Mouse (Mus musculus) stomach, embryonic 16.5 days (tissue): ENCODE results near the gene Stx1b. TPM values are rescaled to one million over a fixed set of nuclear protein-coding genes. Genes with fewer than 3 reads are reported as not detected.
"Not testable (repeated sequence)": the region's sequence is repeated elsewhere in the genome, so short reads cannot be mapped to it uniquely, and the experiment has no call there.

ENCODE experiments used
- ATAC-seq: fragments of 200-750 bp; cut with Nextera tagmentation; 2 replicates; pipeline ENCODE4 v1.8.0; 2017; ENCODE audit warnings: moderate number of reproducible peaks, moderate TSS enrichment; ENCODE audit not compliant: insufficient read depth, low FRiP score
- H3K27ac ChIP-seq: fragments of 300-500 bp; sonication (generic); 2 replicates; pipeline ENCODE4 v1.5.1; 2014; ENCODE audit warnings: low read length
- H3K27me3 ChIP-seq: fragments of 300-500 bp; sonication (generic); 2 replicates; pipeline ENCODE4 v1.6.1; 2014; ENCODE audit warnings: low read length, control low read depth, mixed read lengths; ENCODE audit not compliant: control insufficient read depth, insufficient read depth
- H3K36me3 ChIP-seq: fragments of 300-500 bp; sonication (generic); 2 replicates; pipeline ENCODE4 v1.6.1; 2014; ENCODE audit warnings: low read length; ENCODE audit not compliant: control insufficient read depth, insufficient read depth
- H3K4me1 ChIP-seq: fragments of 300-500 bp; sonication (generic); 2 replicates; pipeline ENCODE4 v1.6.1; 2014; ENCODE audit warnings: low read length, control low read depth, mixed read lengths; ENCODE audit not compliant: control insufficient read depth, insufficient read depth
- H3K4me2 ChIP-seq: fragments of 300-500 bp; sonication (generic); 2 replicates; pipeline ENCODE4 v1.6.1; 2014; ENCODE audit warnings: low read depth, low read length, mixed read lengths
- H3K4me3 ChIP-seq: fragments of 300-500 bp; sonication (generic); replicated peaks from 2 replicates; pipeline ENCODE4 v1.5.1; 2014; ENCODE audit warnings: mild to moderate bottlenecking, low read length
- H3K9ac ChIP-seq: fragments of 300-500 bp; sonication (generic); 2 replicates; pipeline ENCODE4 v1.6.1; 2014; ENCODE audit warnings: low read length
- H3K9me3 ChIP-seq: fragments of 300-500 bp; sonication (generic); replicated peaks from 2 replicates; pipeline ENCODE4 v1.6.1; 2016; ENCODE audit warnings: low read length, control low read depth; ENCODE audit not compliant: control insufficient read depth
- WGBS: fragments of 180-500 bp; shearing (Covaris S2); extraction: QIAGEN DNeasy Blood & Tissue Kit; methylation state at CpG from one replicate; pipeline ENCODE4 v1.1.7; 2014; 5-methylcytosine and 5-hydroxymethylcytosine counted together
- polyA plus RNA-seq: library from polyadenylated mRNA; unstranded; fragments of >200 nt; fragmentation: Nextera tagmentation; extraction: Ambion mirVana; gene quantifications from 2 replicates; pipeline ENCODE4 v1.2.1, GENCODE M21; 2015

Gene Stx1b
- polyA plus RNA-seq, 1 experiment from 2014 or later, result 3.6 TPM

DNA sequence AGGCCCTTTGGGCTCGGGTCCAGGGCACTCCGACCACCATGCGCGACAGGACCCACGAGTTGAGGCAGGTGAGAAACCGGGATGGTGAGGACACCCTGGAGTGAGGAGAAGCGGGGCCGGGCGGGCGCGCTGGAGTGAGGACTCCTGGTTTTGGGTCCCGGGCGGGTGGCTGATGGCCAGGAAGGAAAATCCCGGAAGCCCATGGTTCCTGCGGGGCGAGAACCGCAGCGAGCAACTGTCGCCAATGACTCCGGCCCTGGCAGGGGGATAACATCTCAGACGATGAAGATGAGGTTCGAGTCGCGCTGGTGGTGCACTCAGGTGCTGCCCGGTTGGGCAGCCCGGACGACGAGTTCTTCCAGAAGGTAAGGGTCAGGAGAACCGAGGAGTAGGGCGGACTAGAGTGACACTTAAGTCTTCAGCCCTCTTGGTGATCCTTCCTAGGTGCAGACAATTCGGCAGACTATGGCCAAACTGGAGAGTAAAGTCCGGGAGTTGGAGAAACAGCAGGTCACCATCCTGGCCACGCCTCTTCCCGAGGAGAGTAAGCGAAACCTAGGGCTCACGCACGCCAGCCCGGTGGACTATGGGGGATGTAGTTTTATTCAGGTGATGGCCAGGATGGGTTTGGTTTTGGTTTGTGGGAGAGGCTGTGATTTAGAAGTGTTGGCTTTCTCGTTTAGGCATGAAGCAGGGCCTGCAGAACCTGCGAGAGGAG lies 17.8 kb upstream of the Stx1b start:
- under 1% methylated on average over 40 of the region's 40 CpGs for WGBS
- Histone ChIP-seq H3K9ac (peak overlapping the region; percentile 89), H3K27me3 (no peaks in the 10 kb centered on the region), H3K9me3 (no peaks in the 10 kb centered on the region), H3K27ac (peak overlapping the region; percentile 95), H3K4me1 (0 out of 2 replicates have a peak, but pooled peaks cover 3% of the 10 kb centered on the region), H3K4me3 (peak overlapping the region; percentile 93), H3K4me2 (peak overlapping the region; percentile 93), H3K36me3 (no peaks in the 10 kb centered on the region; the same call in 1 of the 2 replicates)
- peak; percentile 71 for ATAC-seq

DNA sequence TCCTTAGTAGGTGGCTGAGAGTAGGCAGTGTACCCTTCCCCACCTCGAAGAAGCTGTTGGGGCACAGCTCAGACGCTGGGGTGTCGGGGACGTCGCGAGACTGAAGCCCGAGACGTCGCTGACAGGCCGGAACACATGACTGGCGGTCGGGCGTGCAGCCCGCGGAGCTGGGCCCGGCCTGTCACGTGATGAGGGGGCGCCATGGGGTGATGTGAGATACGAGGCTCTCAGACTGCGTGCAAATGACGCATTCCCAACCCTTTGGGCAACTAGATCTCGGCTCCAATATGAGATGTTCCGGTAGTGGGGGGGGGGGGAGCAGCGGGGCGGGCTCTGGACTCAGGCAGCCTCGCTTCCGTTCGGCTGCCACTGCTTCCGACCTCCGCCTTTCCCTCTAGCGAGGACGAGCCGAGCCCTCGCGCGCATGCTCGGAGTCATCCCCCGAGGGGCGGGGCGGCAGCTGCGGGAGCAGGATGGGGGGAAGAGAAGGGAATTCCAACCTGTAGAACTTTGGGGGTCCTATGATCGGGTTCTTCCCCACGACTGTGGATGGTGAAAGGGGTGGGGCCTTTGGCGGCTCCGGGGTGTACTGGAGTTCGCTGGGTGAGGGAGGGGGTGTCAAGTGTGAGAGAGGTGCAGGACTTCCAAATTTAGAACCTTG lies 17.1 kb upstream of the Stx1b start:
- peak; percentile 92 for ATAC-seq
- H3K27me3 ChIP-seq, result no peaks in the 10 kb centered on the region

DNA sequence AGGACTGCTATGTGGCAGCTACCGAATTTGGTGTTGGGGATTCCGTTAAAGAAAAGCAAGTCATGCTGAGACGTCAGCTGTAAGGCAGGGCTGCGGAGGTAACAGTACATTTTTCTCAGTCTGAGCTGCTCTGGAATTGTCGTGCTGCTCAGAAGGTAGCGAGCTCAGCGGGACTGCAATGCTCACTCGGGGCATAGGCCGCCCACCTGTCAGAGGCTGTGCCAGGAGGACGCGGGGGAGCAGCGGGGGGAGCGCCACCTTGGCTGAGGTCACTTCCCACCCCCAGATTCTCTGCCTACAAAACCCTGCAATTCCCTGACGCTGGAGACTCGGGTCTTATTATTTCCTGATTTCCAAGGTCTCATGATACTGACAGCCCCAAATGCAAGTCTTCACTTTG lies 16.5 kb upstream of the Stx1b start:
- Histone ChIP-seq H3K9me3 (no peaks in the 10 kb centered on the region), H3K9ac (peak overlapping the region; percentile 89), H3K27me3 (no peaks in the 10 kb centered on the region), H3K36me3 (no peaks in the 10 kb centered on the region; the same call in 1 of the 2 replicates), H3K4me2 (peak overlapping the region; percentile 93), H3K4me1 (0 out of 2 replicates have a peak, but pooled peaks cover 3% of the 10 kb centered on the region), H3K27ac (peak overlapping the region; percentile 95), H3K4me3 (peak overlapping the region; percentile 93)
- ATAC-seq, result peak; percentile 6; the same call in 1 of the 2 replicates
- WGBS, result 2% methylated on average over 15 of the region's 15 CpGs

More for the DNA sequence above, 17.1 kb upstream of the Stx1b start:
- no peaks in the 10 kb centered on the region; the same call in 1 of the 2 replicates for H3K36me3 ChIP-seq
- H3K4me3 ChIP-seq, result peak overlapping the region; percentile 93
- H3K27ac ChIP-seq, result peak overlapping the region; percentile 95
- H3K9me3 ChIP-seq, result no peaks in the 10 kb centered on the region
- 0 out of 2 replicates have a peak, but pooled peaks cover 3% of the 10 kb centered on the region for H3K4me1 ChIP-seq
- WGBS, result under 1% methylated on average over 45 of the region's 46 CpGs
- H3K4me2 ChIP-seq, result peak overlapping the region; percentile 93
- H3K9ac ChIP-seq, result peak overlapping the region; percentile 89

DNA sequence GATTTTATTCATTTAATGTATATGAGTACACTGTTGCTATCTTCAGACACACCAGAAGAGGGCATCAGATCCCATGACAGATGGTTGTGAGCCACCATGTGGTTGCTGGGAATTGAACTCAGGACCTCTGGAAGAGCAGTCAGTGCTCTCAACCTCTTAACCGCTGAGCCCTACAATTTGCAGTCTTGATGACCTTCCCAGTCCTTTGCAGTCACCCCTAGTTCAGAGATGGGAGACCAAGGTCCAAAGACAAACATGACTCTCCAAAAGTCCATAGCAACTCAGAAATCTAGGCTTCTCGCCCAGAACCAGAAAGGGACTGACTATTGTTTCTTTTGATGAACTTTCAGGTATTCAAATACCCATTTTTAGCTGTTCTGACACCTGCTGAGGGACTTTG lies 15.7 kb upstream of the Stx1b start:
- not testable (repeated sequence) for H3K4me1 ChIP-seq, H3K27me3 ChIP-seq, H3K9me3 ChIP-seq, H3K4me2 ChIP-seq, ATAC-seq, H3K4me3 ChIP-seq, H3K9ac ChIP-seq, H3K27ac ChIP-seq, H3K36me3 ChIP-seq
- WGBS, result 79% methylated on average over 2 of the region's 2 CpGs

DNA sequence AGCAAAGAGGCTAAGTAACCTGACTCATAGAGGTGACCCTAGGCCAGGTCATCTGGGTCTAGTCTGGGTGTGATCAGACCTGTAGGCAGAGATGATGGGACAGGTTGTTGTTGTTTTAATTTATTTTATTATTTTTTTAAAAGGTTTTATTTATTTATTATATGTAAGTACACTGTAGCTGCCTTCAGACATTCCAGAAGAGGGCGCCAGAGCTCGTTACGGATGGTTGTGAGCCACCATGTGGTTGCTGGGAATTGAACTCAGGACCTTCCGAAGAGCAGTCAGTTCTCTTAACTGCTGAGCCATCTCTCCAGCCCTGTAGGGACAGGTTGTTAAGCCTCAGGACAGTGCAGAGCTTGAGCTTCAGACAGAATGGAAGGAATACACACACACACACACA lies 13.5 kb upstream of the Stx1b start:
- 73% methylated on average over 4 of the region's 4 CpGs for WGBS
- not testable (repeated sequence) for H3K4me2 ChIP-seq, H3K9ac ChIP-seq, H3K27ac ChIP-seq, H3K36me3 ChIP-seq, H3K4me3 ChIP-seq, H3K9me3 ChIP-seq, H3K4me1 ChIP-seq, H3K27me3 ChIP-seq, ATAC-seq

DNA sequence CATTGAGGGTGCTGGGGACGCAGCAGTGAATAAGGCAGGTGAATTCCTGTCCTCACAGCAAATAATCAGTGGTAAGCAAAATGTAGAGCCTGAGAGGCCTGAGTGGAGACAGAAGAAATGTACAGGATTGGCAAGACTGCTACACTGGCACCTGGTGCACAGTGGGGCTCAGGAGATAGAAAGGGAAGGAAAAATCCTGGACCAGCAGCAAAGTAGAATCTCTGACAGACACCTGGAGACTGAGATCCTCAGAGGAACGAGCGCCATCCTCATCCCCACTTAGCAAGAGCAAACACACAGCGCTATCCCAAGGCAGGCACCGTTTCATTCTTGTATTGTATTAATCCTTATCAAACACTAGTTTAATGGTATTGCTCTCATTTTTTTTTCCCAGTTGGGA lies 13.1 kb upstream of the Stx1b start:
- no peaks in the 10 kb centered on the region for H3K27me3 ChIP-seq
- no peak overlapping the region for H3K9ac ChIP-seq
- H3K9me3 ChIP-seq, result no peaks in the 10 kb centered on the region
- H3K27ac ChIP-seq, result no peak overlapping the region
- no peak for ATAC-seq
- WGBS, result 83% methylated on average over 5 of the region's 5 CpGs
- no peaks in the 10 kb centered on the region for H3K36me3 ChIP-seq
- no peak overlapping the region for H3K4me3 ChIP-seq
- H3K4me2 ChIP-seq, result no peak overlapping the region
- 0 out of 2 replicates have a peak, but pooled peaks cover under 1% of the 10 kb centered on the region for H3K4me1 ChIP-seq

DNA sequence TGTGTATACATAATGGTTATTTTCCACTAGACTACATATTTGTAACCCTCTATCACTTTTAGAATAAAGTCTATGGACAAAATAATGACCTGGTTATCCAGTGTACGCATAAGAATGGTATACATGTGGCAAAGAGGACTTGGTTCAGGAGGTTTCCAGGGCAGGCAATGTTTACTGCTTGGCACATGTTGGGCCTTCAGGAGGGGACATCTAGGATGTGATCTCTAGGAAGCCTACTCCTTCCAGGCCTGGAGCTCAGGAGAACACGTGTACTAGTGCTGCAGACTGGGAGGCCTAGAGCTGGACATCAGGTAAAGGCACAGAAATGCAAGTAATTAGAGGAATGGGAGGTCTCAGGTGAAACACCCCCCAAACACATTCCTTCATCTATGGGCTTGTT lies 11.2 kb upstream of the Stx1b start:
- no peak overlapping the region for H3K4me3 ChIP-seq
- no peaks in the 10 kb centered on the region for H3K36me3 ChIP-seq
- H3K9ac ChIP-seq, result no peak overlapping the region
- 76% methylated on average over 2 of the region's 2 CpGs for WGBS
- no peaks in the 10 kb centered on the region for H3K4me1 ChIP-seq
- H3K9me3 ChIP-seq, result no peaks in the 10 kb centered on the region
- H3K27me3 ChIP-seq, result no peaks in the 10 kb centered on the region
- no peak overlapping the region for H3K4me2 ChIP-seq
- no peak overlapping the region for H3K27ac ChIP-seq
- ATAC-seq, result no peak

DNA sequence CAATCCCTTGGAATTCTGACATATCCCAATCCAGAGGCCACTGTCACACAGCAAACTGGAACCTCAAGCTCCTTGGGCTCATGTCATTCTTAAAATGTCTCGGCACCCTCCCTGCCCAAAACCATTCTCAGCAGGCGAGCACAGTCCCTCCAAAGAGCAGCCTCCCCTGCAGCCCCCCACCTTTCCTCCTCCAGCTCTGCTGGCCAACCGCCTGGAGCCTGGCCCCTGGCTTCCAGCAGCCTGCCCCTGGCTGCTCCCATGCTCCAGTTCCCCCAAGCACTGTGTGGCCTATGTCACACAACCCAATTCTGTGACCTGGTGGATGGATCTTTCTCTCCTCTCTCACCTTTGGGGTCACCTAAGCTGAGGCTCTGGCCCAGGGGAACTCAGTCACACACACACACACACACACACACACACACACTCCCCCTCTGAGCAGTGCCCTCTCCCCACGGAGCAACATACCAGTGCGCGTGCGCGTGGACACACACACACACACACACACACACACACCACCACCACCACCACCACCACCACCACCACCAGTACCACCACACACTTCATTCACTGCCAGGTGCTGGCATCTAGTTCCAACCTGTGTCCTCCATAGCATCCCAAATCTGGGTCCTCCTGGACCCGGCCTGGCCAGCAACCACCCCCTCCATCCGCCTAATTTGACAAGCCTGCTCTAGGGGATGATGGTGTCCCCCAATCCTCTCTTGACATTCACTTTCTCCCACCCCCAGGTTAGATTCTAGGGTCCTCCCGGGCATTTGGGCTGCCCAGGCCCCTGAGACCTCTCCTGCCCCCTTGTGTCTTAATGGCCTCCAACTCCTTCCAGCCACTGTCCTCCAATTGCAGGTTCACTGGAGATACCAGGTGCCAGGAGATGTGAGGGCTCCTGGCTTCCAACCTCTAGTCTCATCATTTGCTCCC lies 845 bp downstream of the Stx1b start:
- peak overlapping the region; percentile 61 for H3K4me3 ChIP-seq
- ATAC-seq, result 0 out of 2 replicates have a peak, but pooled peaks have one; percentile 8
- WGBS, result 68% methylated on average over 11 of the region's 11 CpGs
- H3K27me3 ChIP-seq, result no peaks in the 10 kb centered on the region
- H3K36me3 ChIP-seq, result no peaks in the 10 kb centered on the region
- H3K27ac ChIP-seq, result no peak overlapping the region
- peak overlapping the region; percentile 63 for H3K4me2 ChIP-seq
- H3K9me3 ChIP-seq, result no peaks in the 10 kb centered on the region
- H3K4me1 ChIP-seq, result 0 out of 2 replicates have a peak, but pooled peaks cover 7% of the 10 kb centered on the region
- H3K9ac ChIP-seq, result peak overlapping the region; percentile 85
